Mouse (Mus musculus) layer of hippocampus, adult 2 months (tissue): ENCODE measurements at regions not wholly inside any gene's neighbourhood (a gene's known extent, or its start where the extent isn't known, plus 50 kb on each side); places are given as distances from the start of the nearest gene placed in this dataset.
A peak's percentile ranks its signal among the peaks of the same experiment; 100 is the strongest.

Source experiments
- DNase-seq, 2 experiments: peaks; one replicate each; pipeline ENCODE4 v3.0.0; 2022; ENCODE audit warnings: low spot score in 2 of 2
- H3K27ac ChIP-seq: fragments of 200-600 bp; 2 replicates; pipeline ENCODE4 v1.8.1; 2022
- H3K4me3 ChIP-seq: fragments of 200-600 bp; 2 replicates; pipeline ENCODE4 v1.8.1; 2022; ENCODE audit warnings: mild to moderate bottlenecking
- CTCF ChIP-seq: fragments of 200-600 bp; conservative IDR thresholded peaks from 2 replicates; pipeline ENCODE4 v1.8.1; 2022; ENCODE audit warnings: antibody characterized with exemption, mild to moderate bottlenecking, moderate library complexity

GRCm38 (mm10) chr17:45917647-45918046 lies 114.5 kb downstream of the Vegfa start:
- Histone ChIP-seq H3K4me3 (no peak overlapping the region), H3K27ac (no peak overlapping the region)
- no peak for DNase-seq
- no peak for TF ChIP-seq CTCF

DNA sequence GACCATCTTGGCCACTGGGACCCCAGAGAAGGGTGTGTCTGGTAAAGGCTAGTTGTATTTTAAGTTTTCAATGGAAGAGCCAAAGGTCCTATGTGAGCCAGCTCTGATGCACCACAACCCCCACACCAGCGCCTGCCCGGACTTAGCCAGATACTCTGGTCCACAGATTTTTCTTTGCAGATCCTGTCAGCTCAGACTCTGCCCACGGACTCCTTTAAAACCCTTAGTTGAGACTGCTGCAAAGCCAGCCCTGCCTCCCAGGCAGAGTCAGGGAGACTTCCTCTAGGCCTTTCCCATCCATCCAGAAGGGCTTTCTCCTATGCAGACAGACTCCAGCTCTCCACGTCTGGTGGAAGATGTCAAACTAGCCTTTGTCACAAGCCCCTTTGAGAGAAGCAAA lies 115.2 kb downstream of the Vegfa start:
- no peak for DNase-seq
- Histone ChIP-seq H3K4me3 (no peak overlapping the region), H3K27ac (no peak overlapping the region)
- TF ChIP-seq CTCF = no peak

- no peak for TF ChIP-seq CTCF
Measured at GRCm38 (mm10) chr17:45914706-45915240, 117.4 kb downstream of the Vegfa start.

GRCm38 (mm10) chr17:45914237-45914636 lies 117.9 kb downstream of the Vegfa start:
- H3K27ac ChIP-seq = no peak overlapping the region
- no peak for DNase-seq

More at GRCm38 (mm10) chr17:45914706-45915240, 117.4 kb downstream of the Vegfa start:
- no peak for DNase-seq
- no peak overlapping the region for H3K27ac ChIP-seq
- no peak overlapping the region for H3K4me3 ChIP-seq

GRCm38 (mm10) chr17:45913671-45914070 lies 118.5 kb downstream of the Vegfa start:
- no peak for DNase-seq
- TF ChIP-seq CTCF = no peak

More at GRCm38 (mm10) chr17:45914237-45914636, 117.9 kb downstream of the Vegfa start:
- no peak for TF ChIP-seq CTCF
- no peak overlapping the region for H3K4me3 ChIP-seq

GRCm38 (mm10) chr17:45912165-45912564 lies 120.0 kb downstream of the Vegfa start:
- Histone ChIP-seq H3K4me3 (no peak overlapping the region), H3K27ac (no peak overlapping the region)
- TF ChIP-seq CTCF = no peak
- no peak for DNase-seq

More at GRCm38 (mm10) chr17:45913671-45914070, 118.5 kb downstream of the Vegfa start:
- Histone ChIP-seq H3K4me3 (no peak overlapping the region), H3K27ac (no peak overlapping the region)

GRCm38 (mm10) chr17:45911201-45911731 lies 120.9 kb downstream of the Vegfa start:
- Histone ChIP-seq H3K4me3 (no peak overlapping the region), H3K27ac (no peak overlapping the region)
- DNase-seq = no peak
- no peak for TF ChIP-seq CTCF

DNA sequence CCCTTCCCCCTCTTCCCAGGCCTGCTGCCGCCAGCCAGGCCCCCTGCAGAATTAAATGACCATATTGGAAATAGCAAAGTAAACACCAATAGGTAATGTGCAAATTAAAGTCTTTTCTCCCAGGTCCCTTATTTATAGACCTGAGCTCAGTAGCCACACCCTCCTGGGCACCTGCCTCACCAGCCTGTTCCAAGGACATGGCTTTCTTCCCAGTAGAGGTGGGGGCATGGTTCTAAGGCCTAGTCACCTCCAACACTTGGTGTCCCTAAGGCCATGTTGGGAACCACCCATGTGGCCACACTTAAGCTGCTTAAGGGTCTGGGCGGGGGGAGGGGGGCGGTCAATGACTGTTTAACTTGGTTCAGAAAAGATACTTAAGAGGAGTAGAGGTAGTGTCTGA lies 121.9 kb downstream of the Vegfa start:
- TF ChIP-seq CTCF = no peak
- no peak overlapping the region for H3K27ac ChIP-seq
- no peak for DNase-seq
- no peak overlapping the region for H3K4me3 ChIP-seq

DNA sequence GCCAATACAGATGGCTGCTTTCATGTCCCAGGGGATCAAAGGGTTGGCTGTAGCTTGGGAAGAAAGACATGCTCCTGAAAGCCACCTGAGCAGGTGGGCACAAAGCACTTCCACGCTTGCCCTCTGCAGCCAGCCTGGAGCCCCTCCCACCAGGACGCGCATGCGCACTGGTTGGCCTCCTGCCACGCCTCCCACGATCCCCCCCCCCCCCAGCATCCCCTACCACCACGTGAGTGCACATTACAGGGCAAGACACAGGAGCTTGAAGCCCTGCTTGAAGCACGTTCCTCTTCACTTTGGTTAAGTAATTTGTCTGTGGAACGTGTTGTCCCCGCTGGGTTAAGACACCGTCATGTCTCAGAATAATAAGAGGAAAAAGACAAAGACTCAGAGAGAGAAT lies 124.6 kb downstream of the Vegfa start:
- DNase-seq = no peak
- Histone ChIP-seq H3K4me3 (no peak overlapping the region), H3K27ac (no peak overlapping the region)
- TF ChIP-seq CTCF = no peak

DNA sequence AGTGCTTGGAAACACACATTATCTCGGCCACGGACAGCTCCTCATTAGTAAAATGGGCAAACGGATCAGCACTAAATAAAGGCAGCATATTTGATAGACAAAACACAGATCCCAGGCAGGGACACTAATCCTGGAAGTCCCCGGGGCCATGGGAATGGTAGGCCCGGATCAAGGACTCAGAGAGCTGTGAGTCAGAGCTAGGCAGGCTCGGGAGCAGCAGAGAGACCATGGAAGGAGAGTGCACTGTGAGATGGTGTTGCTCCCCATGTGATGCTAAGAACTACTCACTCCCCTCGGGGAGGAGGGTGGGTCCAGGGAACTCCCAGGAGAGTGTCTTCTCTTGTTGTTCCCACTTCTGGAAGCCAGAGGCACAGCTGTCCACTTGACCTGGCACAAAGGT lies 126.6 kb downstream of the Vegfa start:
- TF ChIP-seq CTCF = no peak
- DNase-seq = no peak
- no peak overlapping the region for H3K4me3 ChIP-seq
- H3K27ac ChIP-seq = no peak overlapping the region

DNA sequence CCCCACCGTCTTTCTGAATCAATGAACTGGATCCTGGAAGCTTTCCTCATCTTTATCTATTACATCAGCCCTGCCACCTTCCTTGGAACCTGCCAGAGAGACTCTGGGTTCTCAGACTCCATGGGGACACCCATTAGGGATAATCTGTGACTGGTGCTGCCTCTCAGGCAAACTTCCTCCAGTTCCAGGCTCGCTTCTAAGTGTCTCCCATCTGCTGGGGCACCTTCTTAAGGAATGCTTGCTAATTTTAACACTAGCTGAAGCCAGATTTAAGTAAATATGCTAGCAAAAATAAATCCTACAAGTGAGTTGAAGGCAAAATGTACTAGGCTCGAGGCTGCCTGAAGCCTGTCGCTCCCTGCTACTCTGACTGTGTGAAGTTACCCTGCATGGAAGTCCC lies 127.9 kb downstream of the Vegfa start:
- DNase-seq = peak in 1 of 2 experiments; percentile 19
- no peak overlapping the region for H3K4me3 ChIP-seq
- TF ChIP-seq CTCF = no peak
- H3K27ac ChIP-seq = no peak overlapping the region

- Histone ChIP-seq H3K4me3 (no peak overlapping the region), H3K27ac (no peak overlapping the region)
- no peak for TF ChIP-seq CTCF
- no peak for DNase-seq
Measured at GRCm38 (mm10) chr17:45903294-45903693, 128.9 kb downstream of the Vegfa start.

- TF ChIP-seq CTCF = no peak
- no peak for DNase-seq
- no peak overlapping the region for H3K27ac ChIP-seq
- H3K4me3 ChIP-seq = no peak overlapping the region
Measured at GRCm38 (mm10) chr17:45902668-45903067, 129.5 kb downstream of the Vegfa start.

DNA sequence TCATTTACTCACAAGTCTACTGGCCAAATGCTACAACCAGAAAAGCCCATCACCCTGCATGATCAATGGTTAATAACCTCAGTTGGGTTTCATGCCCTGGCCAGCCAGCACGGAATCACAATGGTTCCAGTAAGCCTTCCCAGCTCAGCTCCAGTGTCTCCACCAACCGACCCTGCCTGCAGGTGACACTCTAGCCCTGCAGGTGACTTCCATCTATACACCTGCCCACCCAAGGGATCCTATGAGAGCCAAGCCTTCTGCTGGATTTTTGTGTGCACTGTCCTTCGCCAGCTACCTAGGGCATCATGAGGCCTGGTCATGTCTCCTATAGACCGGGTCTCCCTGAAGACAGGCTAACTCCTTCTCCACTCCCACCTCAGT lies 135.3 kb downstream of the Vegfa start:
- no peak overlapping the region for H3K4me3 ChIP-seq

More for the DNA sequence above, 135.3 kb downstream of the Vegfa start:
- TF ChIP-seq CTCF = 0 out of 2 replicates have a peak, but pooled peaks have one; percentile 2
- DNase-seq = no peak
- no peak overlapping the region for H3K27ac ChIP-seq
